Mouse (Mus musculus) C2C12 (cell line): Measurements from ENCODE around the gene Camkv. TPM values are rescaled to one million over a fixed set of nuclear protein-coding genes. Genes with fewer than 3 reads are reported as not detected.

Experiments
- H3K27me3 ChIP-seq: one replicate; pipeline ENCODE4 v1.6.1; 2011; ENCODE audit not compliant: control insufficient read depth, insufficient read depth, insufficient read length
- H3K36me3 ChIP-seq: one replicate; pipeline ENCODE4 v1.6.1; 2011; ENCODE audit not compliant: control insufficient read depth, insufficient read depth
- H3K4me3 ChIP-seq: one replicate; pipeline ENCODE4 v1.5.1; 2011; ENCODE audit warnings: mild to moderate bottlenecking, control low read depth; ENCODE audit not compliant: poor library complexity, insufficient read depth, severe bottlenecking
- H3K79me2 ChIP-seq: one replicate; pipeline ENCODE4 v1.6.1; 2011; ENCODE audit not compliant: control insufficient read depth, insufficient read depth
- H3K79me3 ChIP-seq: one replicate; pipeline ENCODE4 v1.6.1; 2011; ENCODE audit warnings: low read depth, control low read depth
- H3ac ChIP-seq: one replicate; pipeline ENCODE3; 2011; ENCODE audit warnings: low read depth; ENCODE audit not compliant: control insufficient read depth, insufficient read length
- CEBPB ChIP-seq: IDR thresholded peaks from one replicate; pipeline ENCODE4 v1.6.1; 2011; ENCODE audit warnings: low read depth, mild to moderate bottlenecking, control low read depth, moderate library complexity
- CTCF ChIP-seq: IDR thresholded peaks from one replicate; pipeline ENCODE4 v1.5.1; 2011; ENCODE audit not compliant: control insufficient read depth, insufficient read depth, insufficient read length
- FOSL1 ChIP-seq: IDR thresholded peaks from one replicate; pipeline ENCODE4 v1.8.0; 2011; ENCODE audit warnings: mild to moderate bottlenecking, low read length; ENCODE audit not compliant: poor library complexity, insufficient read depth, severe bottlenecking
- MAX ChIP-seq: IDR thresholded peaks from one replicate; pipeline ENCODE4 v1.6.1; 2011; ENCODE audit warnings: mild to moderate bottlenecking, control low read depth
- MYOD1 ChIP-seq: IDR thresholded peaks from one replicate; pipeline ENCODE4 v1.6.1; 2011; ENCODE audit warnings: low read depth; ENCODE audit not compliant: control insufficient read depth, insufficient read length
- MYOG ChIP-seq: IDR thresholded peaks from one replicate; pipeline ENCODE4 v1.6.1; 2011; ENCODE audit not compliant: control insufficient read depth, insufficient read length; ENCODE audit errors: extremely low read depth
- USF1 ChIP-seq: IDR thresholded peaks from one replicate; pipeline ENCODE4 v1.6.1; 2011; ENCODE audit warnings: low read depth, mild to moderate bottlenecking, control low read depth, moderate library complexity
- polyA plus RNA-seq: library from polyadenylated mRNA; unstranded; fragments of >200 nt; fragmentation: generic; extraction: Trizol; gene quantifications from one replicate; pipeline ENCODE4 v1.2.1, GENCODE M21; 2012; ENCODE audit warnings: missing spikeins

The Camkv gene
- polyA plus RNA-seq, 1 experiment: 0.07 TPM

DNA sequence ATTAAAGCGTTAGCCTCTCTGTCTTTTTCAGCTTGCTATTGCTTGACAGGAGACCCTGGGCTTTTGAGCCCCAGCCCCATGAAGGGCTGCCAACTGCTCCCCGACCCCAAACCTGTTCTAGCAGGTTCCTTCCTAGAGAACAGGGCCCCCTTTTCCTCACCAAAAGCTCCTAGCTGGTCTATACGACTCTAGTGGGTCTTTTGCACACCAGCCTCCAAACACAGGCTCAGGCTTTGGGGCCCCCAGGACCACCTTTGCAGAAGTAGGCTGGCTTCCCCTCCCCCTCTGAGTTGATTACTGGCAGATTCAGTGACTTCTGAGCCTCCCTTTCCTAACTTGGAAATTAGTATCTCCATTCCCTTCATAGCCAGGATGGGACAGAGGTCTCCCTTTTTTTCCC lies 1.4 kb downstream of the Camkv start:
- no peak for TF ChIP-seq MYOG
- TF ChIP-seq USF1: no peak
- TF ChIP-seq MAX: no peak
- no peak for TF ChIP-seq CTCF
- TF ChIP-seq MYOD1: no peak
- no peak for TF ChIP-seq CEBPB
- TF ChIP-seq FOSL1: no peak
- H3K79me2 ChIP-seq: no peaks in the 10 kb centered on the region
- no peaks in the 10 kb centered on the region for H3K36me3 ChIP-seq
- no peaks in the 10 kb centered on the region for H3K79me3 ChIP-seq
- peaks cover 24% of the 10 kb centered on the region for H3K27me3 ChIP-seq
- H3K4me3 ChIP-seq: no peak overlapping the region
- no peak overlapping the region for H3ac ChIP-seq

DNA sequence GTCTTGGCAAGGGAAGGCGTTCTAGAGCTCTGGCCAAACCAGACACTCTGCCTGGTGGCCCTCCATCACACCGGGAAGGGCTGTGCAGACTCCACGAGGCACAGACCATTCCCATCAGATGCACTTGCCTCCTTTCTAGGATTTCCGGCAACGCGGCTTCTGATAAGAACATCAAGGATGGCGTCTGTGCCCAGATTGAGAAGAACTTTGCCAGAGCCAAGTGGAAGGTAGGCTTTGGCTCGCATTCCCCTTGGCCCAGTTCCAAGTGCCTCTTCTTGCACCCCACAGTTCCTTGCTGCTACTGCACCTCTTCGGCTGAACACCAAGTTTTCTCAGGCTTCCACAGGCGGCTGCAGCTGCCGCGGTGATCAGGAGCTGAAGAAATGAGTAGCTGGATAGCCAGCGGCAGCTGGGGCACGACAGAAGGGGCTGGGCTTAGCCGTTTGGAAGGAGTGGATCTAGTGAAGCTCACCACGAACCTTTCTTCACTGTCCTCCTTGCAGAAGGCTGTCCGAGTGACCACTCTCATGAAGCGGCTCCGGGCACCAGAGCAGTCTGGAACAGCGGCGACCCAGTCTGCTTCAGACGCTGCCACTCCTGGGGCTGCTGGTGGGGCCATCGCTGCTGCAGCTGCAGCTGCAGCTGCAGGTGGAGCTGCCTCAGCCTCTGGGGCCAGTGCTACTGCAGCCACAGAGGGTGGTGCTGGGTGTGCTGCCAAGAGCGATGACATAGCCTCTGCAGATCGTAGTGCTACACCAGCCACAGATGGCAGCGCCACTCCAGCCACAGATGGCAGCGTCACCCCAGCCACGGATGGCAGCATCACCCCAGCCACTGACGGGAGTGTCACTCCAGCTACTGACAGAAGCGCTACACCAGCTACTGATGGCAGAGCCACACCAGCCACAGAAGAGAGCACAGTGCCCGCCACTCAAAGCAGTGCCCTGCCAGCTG lies 12.0 kb downstream of the Camkv start:
- TF ChIP-seq FOSL1 (no peak), MYOD1 (no peak), USF1 (no peak), CTCF (no peak), MAX (no peak), CEBPB (no peak), MYOG (no peak)
- no peak overlapping the region for H3K4me3 ChIP-seq
- peaks cover 9% of the 10 kb centered on the region for H3K79me3 ChIP-seq
- H3K36me3 ChIP-seq: no peaks in the 10 kb centered on the region
- peaks cover 18% of the 10 kb centered on the region for H3K79me2 ChIP-seq
- H3ac ChIP-seq: peak overlapping the region; percentile 37
- H3K27me3 ChIP-seq: no peaks in the 10 kb centered on the region

DNA sequence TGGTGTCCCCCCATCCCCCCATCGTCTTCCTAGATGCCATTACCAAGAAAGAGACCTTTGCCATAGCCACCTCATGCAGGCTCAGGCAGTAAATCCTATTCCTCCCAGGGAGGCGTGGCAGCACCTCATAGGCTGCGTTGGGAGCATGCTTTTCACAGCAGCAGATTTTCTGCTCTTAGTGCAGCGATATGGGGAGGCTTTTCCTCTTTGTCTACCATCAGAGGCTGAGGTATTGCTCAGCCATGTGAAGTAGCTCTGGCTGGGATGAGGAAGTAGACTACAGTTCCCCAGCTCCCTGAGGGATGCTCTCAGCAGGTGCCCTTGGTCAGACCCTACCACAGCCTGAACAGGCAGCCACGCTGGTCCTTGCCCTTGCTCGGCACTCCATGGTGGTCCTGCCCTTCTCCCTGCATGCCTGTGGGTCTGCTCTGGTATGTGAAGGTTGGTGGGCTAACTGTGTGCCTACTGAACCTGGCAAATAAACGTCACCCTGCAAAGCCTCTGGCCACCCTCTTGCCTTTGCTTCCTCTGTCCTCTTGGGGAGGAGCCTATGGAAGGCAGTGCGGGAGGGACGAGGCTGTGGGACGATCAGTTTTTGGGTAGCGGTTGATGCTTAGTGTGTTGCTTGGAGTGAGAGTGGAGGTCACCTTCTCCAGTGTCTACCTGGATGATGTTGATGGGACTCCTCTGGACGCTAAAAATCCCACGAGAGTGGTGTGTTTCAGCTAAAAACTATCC lies 13.9 kb downstream of the Camkv start:
- peaks cover 36% of the 10 kb centered on the region for H3K79me2 ChIP-seq
- no peak overlapping the region for H3ac ChIP-seq
- H3K79me3 ChIP-seq: peaks cover 22% of the 10 kb centered on the region
- TF ChIP-seq MYOG (no peak), CTCF (no peak), CEBPB (no peak), MYOD1 (no peak), USF1 (no peak), MAX (no peak), FOSL1 (no peak)
- H3K27me3 ChIP-seq: no peaks in the 10 kb centered on the region
- no peaks in the 10 kb centered on the region for H3K36me3 ChIP-seq
- no peak overlapping the region for H3K4me3 ChIP-seq

DNA sequence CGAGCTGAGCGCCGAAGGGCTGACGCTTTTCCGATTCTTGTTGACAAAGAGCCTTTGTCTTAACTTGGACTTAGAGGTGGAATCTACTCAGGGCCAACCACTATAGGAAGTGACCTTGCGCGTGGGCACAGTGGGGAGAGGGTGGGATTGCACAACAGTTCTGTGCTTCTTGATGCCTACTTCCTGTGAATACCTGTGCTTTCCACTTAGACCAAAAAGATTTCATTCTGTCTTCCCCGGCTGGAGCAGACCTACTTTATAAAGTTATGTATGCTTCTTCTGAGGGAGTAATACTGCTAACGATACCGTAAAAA lies 14.4 kb downstream of the Camkv start, which contains the start of gene Traip:
Gene Traip (plus strand): TSS at position 215 of the 314 bp plus-strand sequence.
- Histone ChIP-seq H3ac (peak within 1 kb of the TSS; percentile 80), H3K36me3 (no peaks in the 10 kb centered on the region), H3K79me2 (peaks cover 41% of the 10 kb centered on the region), H3K27me3 (no peaks in the 10 kb centered on the region), H3K79me3 (peaks cover 26% of the 10 kb centered on the region), H3K4me3 (peak within 1 kb of the TSS; percentile 78)
- TF ChIP-seq FOSL1 (no peak), MYOG (no peak), CTCF (no peak), CEBPB (no peak), MYOD1 (no peak), MAX (no peak), USF1 (no peak)

DNA sequence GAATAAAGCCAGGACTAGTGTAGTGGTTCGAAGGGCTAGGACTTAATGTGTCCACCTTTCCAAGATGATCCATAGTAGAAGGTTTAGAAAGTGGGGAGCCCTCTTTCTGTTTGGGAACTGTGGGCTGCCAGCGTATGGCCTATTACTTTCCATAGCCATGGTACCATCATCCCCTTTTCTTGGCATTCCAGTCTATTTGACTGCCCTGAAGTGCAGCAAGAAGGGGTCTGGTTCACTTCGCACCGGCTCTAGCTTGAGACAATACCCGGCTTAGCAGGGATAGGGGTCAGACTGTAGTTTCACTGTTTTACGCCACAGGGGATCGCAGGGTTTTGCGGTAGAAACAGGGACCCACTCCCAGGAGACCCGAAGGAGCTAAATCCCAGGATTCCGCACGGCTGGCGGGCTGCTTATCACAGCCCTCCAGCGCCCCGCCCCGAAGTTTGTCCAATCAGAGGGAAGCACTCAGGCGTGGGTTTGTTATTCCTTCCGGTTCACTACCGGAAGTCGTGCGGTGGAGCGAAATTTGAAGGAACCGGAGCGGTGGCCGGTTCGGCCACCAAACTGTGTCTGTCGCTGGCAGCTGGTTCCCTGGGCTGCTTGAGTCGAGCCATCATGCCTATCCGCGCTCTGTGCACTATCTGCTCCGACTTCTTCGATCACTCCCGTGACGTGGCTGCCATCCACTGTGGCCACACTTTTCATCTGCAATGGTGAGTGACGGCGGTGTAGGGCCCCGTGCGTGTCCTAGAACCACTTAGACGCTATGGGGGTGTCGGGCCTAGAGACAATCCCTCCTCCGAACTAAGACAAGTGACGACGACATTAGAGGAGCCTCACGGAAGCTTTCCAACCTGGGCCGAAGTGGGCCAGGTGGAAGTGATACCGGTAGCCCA lies 15.2 kb downstream of the Camkv start:
- Histone ChIP-seq H3K27me3 (no peaks in the 10 kb centered on the region), H3K79me2 (peaks cover 49% of the 10 kb centered on the region), H3ac (peak overlapping the region; percentile 80), H3K4me3 (peak overlapping the region; percentile 78), H3K36me3 (no peaks in the 10 kb centered on the region), H3K79me3 (peaks cover 29% of the 10 kb centered on the region)
- TF ChIP-seq MYOG (no peak), CEBPB (no peak), MAX (peak; percentile 82), FOSL1 (no peak), CTCF (no peak)
